Mouse (Mus musculus): ENCODE measurements around the gene Adipor1. TPM values are rescaled to one million over a fixed set of nuclear protein-coding genes. Genes with fewer than 3 reads are reported as not detected.

Adipor1 gene
- total and polyA plus RNA-seq, 2 experiments from 2014 or later = 79.7 to 115 TPM

GRCm38 (mm10) chr1:134419176-134419575 is 4.0 kb downstream of the Adipor1 start:
- Histone ChIP-seq H3K27ac (no peak overlapping the region; the same call in 1 of the 2 replicates), H3K9ac (replicated peaks; ENCODE audit: low read length) (no peak overlapping the region), H3K4me2 (ENCODE audit: low read depth, low read length) (no peak overlapping the region), H3K27me3 (ENCODE audit: insufficient read depth, low read length) (no peaks in the 10 kb centered on the region), H3K4me3 (ENCODE audit: low read length) (no peak overlapping the region), H3K36me3 (ENCODE audit: insufficient read depth, low read length) (peaks cover 8% of the 10 kb centered on the region; the same call in 1 of the 2 replicates), H3K9me3 (ENCODE audit: low read length) (no peaks in the 10 kb centered on the region), H3K4me1 (ENCODE audit: insufficient read depth, low read length) (peaks cover 12% of the 10 kb centered on the region)
- DNase-seq (ENCODE audit: low spot score) (no peak), ATAC-seq (no peak)
- 65% methylated on average over 1 of the region's 1 CpGs for WGBS
- no peak for TF ChIP-seq CTCF (IDR thresholded peaks at IDR 0.05; ENCODE audit: low read depth)

GRCm38 (mm10) chr1:134419751-134420458 is 4.7 kb downstream of the Adipor1 start:
- Histone ChIP-seq H3K9ac (replicated peaks; ENCODE audit: low read length) (no peak overlapping the region), H3K27ac (0 out of 2 replicates have a peak overlapping the region, but pooled peaks have one; percentile 11), H3K4me3 (ENCODE audit: low read length) (no peak overlapping the region), H3K4me2 (ENCODE audit: low read depth, low read length) (no peak overlapping the region), H3K9me3 (ENCODE audit: low read length) (no peaks in the 10 kb centered on the region), H3K36me3 (ENCODE audit: insufficient read depth, low read length) (peaks cover 15% of the 10 kb centered on the region), H3K27me3 (ENCODE audit: insufficient read depth, low read length) (no peaks in the 10 kb centered on the region), H3K4me1 (ENCODE audit: insufficient read depth, low read length) (peaks cover 8% of the 10 kb centered on the region)
- TF ChIP-seq CTCF (IDR thresholded peaks at IDR 0.05; ENCODE audit: low read depth) = no peak
- ATAC-seq = no peak
- DNase-seq (ENCODE audit: low spot score) = no peak
- WGBS = 42% methylated on average over 5 of the region's 5 CpGs

- TF ChIP-seq CTCF (IDR thresholded peaks at IDR 0.05; ENCODE audit: low read depth) = no peak
- H3K9me3 ChIP-seq (ENCODE audit: low read length) = no peaks in the 10 kb centered on the region
- H3K4me3 ChIP-seq (ENCODE audit: low read length) = no peak overlapping the region
- H3K36me3 ChIP-seq (ENCODE audit: insufficient read depth, low read length) = peaks cover 53% of the 10 kb centered on the region
- 81% methylated on average over 10 of the region's 10 CpGs for WGBS
- ATAC-seq = no peak
- H3K4me2 ChIP-seq (ENCODE audit: low read depth, low read length) = no peak overlapping the region
- no peak for DNase-seq (ENCODE audit: low spot score)
- no peak overlapping the region for H3K9ac ChIP-seq (replicated peaks; ENCODE audit: low read length)
- H3K27ac ChIP-seq = no peak overlapping the region
- H3K27me3 ChIP-seq (ENCODE audit: insufficient read depth, low read length) = no peaks in the 10 kb centered on the region
- H3K4me1 ChIP-seq (ENCODE audit: insufficient read depth, low read length) = no peaks in the 10 kb centered on the region
Measured at GRCm38 (mm10) chr1:134423911-134424310, 8.7 kb downstream of the Adipor1 start.

GRCm38 (mm10) chr1:134426289-134426688 is 11.1 kb downstream of the Adipor1 start:
- H3K36me3 ChIP-seq (ENCODE audit: insufficient read depth, low read length) = peaks cover 71% of the 10 kb centered on the region
- no peaks in the 10 kb centered on the region for H3K9me3 ChIP-seq (ENCODE audit: low read length)
- H3K4me1 ChIP-seq (ENCODE audit: insufficient read depth, low read length) = no peaks in the 10 kb centered on the region
- TF ChIP-seq CTCF (IDR thresholded peaks at IDR 0.05; ENCODE audit: low read depth) = no peak
- ATAC-seq = no peak
- H3K27ac ChIP-seq = no peak overlapping the region
- H3K4me2 ChIP-seq (ENCODE audit: low read depth, low read length) = no peak overlapping the region
- no peak overlapping the region for H3K9ac ChIP-seq (replicated peaks; ENCODE audit: low read length)
- WGBS = 83% methylated on average over 5 of the region's 5 CpGs
- no peaks in the 10 kb centered on the region for H3K27me3 ChIP-seq (ENCODE audit: insufficient read depth, low read length)
- DNase-seq (ENCODE audit: low spot score) = no peak
- no peak overlapping the region for H3K4me3 ChIP-seq (ENCODE audit: low read length)

GRCm38 (mm10) chr1:134433002-134433401 is 17.8 kb downstream of the Adipor1 start:
- no peak for DNase-seq (ENCODE audit: low spot score)
- WGBS = 87% methylated on average over 10 of the region's 10 CpGs
- no peak overlapping the region for H3K9ac ChIP-seq (replicated peaks; ENCODE audit: low read length)
- peaks cover 36% of the 10 kb centered on the region for H3K36me3 ChIP-seq (ENCODE audit: insufficient read depth, low read length)
- no peak overlapping the region for H3K4me3 ChIP-seq (ENCODE audit: low read length)
- no peak overlapping the region for H3K4me2 ChIP-seq (ENCODE audit: low read depth, low read length)
- no peaks in the 10 kb centered on the region for H3K9me3 ChIP-seq (ENCODE audit: low read length)
- H3K27ac ChIP-seq = no peak overlapping the region
- no peaks in the 10 kb centered on the region for H3K27me3 ChIP-seq (ENCODE audit: insufficient read depth, low read length)
- H3K4me1 ChIP-seq (ENCODE audit: insufficient read depth, low read length) = no peaks in the 10 kb centered on the region
- no peak for TF ChIP-seq CTCF (IDR thresholded peaks at IDR 0.05; ENCODE audit: low read depth)
- ATAC-seq = no peak

GRCm38 (mm10) chr1:134433473-134433872 is 18.3 kb downstream of the Adipor1 start:
- Histone ChIP-seq H3K4me2 (ENCODE audit: low read depth, low read length) (no peak overlapping the region), H3K4me1 (ENCODE audit: insufficient read depth, low read length) (no peaks in the 10 kb centered on the region), H3K9ac (replicated peaks; ENCODE audit: low read length) (no peak overlapping the region), H3K27me3 (ENCODE audit: insufficient read depth, low read length) (no peaks in the 10 kb centered on the region), H3K4me3 (ENCODE audit: low read length) (no peak overlapping the region), H3K27ac (no peak overlapping the region), H3K9me3 (ENCODE audit: low read length) (no peaks in the 10 kb centered on the region), H3K36me3 (ENCODE audit: insufficient read depth, low read length) (peaks cover 31% of the 10 kb centered on the region; the same call in 1 of the 2 replicates)
- ATAC-seq (no peak), DNase-seq (ENCODE audit: low spot score) (no peak)
- no peak for TF ChIP-seq CTCF (IDR thresholded peaks at IDR 0.05; ENCODE audit: low read depth)
- 93% methylated on average over 4 of the region's 4 CpGs for WGBS

- ATAC-seq = no peak
- Histone ChIP-seq H3K4me1 (ENCODE audit: insufficient read depth, low read length) (no peaks in the 10 kb centered on the region), H3K4me2 (ENCODE audit: low read depth, low read length) (no peak overlapping the region), H3K27ac (no peak overlapping the region), H3K36me3 (ENCODE audit: insufficient read depth, low read length) (peaks cover 16% of the 10 kb centered on the region; the same call in 1 of the 2 replicates), H3K9ac (replicated peaks; ENCODE audit: low read length) (no peak overlapping the region), H3K4me3 (ENCODE audit: low read length) (no peak overlapping the region), H3K9me3 (ENCODE audit: low read length) (no peaks in the 10 kb centered on the region), H3K27me3 (ENCODE audit: insufficient read depth, low read length) (no peaks in the 10 kb centered on the region)
- 28% methylated on average over 4 of the region's 4 CpGs for WGBS
- DNase-seq (ENCODE audit: low spot score) = peak; percentile 29
- peak; percentile 49 for TF ChIP-seq CTCF (IDR thresholded peaks at IDR 0.05; ENCODE audit: low read depth)
Measured at GRCm38 (mm10) chr1:134435414-134435813, 20.2 kb downstream of the Adipor1 start.

Measured in hindbrain, postnatal 0 days (tissue).